Mouse (Mus musculus) left cerebral cortex, postnatal 14 days (tissue): Measurements from ENCODE around the gene Plekhb2. TPM values are rescaled to one million over a fixed set of nuclear protein-coding genes. Genes with fewer than 3 reads are reported as not detected.

Experiments used
- total RNA-seq, 2 experiments: library from RNA; stranded (reverse); gene quantifications; 2 replicates each; pipeline ENCODE4 v1.2.3; 2021

Plekhb2 gene
- total RNA-seq, 2 experiments from 2014 or later, result 202 to 226 TPM

Other genes with a start within 250 kb of the Plekhb2 start
- 100 to 1,000 TPM; 234 to 251 TPM for gene Fam168b, start 6.9 kb upstream of the Plekhb2 start, total RNA-seq